Mouse (Mus musculus): ENCODE data around the gene Msn. TPM values are rescaled to one million over a fixed set of nuclear protein-coding genes. Genes with fewer than 3 reads are reported as not detected.

Msn gene
- polyA plus RNA-seq, 1 experiment from 2014 or later: 459 TPM

DNA sequence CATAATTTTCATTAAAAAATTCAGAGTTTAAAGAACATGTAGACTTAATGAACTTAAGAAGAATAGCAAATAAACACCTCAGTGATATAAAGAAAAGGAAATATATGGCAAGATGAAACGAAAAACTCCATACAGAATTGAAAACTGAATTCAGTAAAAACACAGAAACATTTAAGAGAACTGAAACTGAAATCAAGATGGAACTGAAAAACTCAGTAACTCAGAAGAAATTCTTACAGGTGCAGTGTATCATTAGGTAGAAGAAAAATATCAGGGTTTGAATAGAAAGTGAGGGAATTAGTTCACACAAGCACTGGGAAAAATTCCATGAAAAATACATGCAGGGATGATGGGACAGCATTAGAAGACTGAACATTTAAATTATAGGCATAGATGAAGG lies 111.0 kb downstream of the Msn start:
- no peak for TF ChIP-seq CTCF (IDR thresholded peaks at IDR 0.05)
- H3K27me3 ChIP-seq: peaks cover 74% of the 10 kb centered on the region
- ChIA-PET CTCF (interaction anchor here (0.8 kb wide), 1 partner anchor 15 kb away, joined by 3 read pairs; no protein-coding TSS in a partner anchor), POLR2A (no interaction called here)
- no peak for ATAC-seq
- in situ Hi-C loops (cut with MboI; ENCODE audit: low pct_unique_long_range_greater_than_20kb): no loop called here
- DNase-seq (ENCODE audit: low read depth, low spot score): no peak

GRCm38 (mm10) chrX:96218088-96218487 lies 122.2 kb downstream of the Msn start:
- no peak for TF ChIP-seq CTCF (IDR thresholded peaks at IDR 0.05)
- POLR2A ChIA-PET: no interaction called here
- H3K27me3 ChIP-seq: peaks cover 72% of the 10 kb centered on the region
- ATAC-seq (no peak), DNase-seq (ENCODE audit: low read depth, low spot score) (no peak)
- in situ Hi-C loops (cut with MboI; ENCODE audit: low pct_unique_long_range_greater_than_20kb): no loop called here
- CTCF ChIA-PET: no interaction called here

Other genes with a start within 250 kb of the Msn start
- gene Las1l, start 139.1 kb upstream of the Msn start, polyA plus RNA-seq (2021): 71.2 TPM
- gene Vsig4, start 197.4 kb downstream of the Msn start, polyA plus RNA-seq (2021): not detected